Mouse (Mus musculus): ENCODE measurements around the gene Dazap2.

GRCm38 (mm10) chr15:100650111-100650510 is 35.0 kb downstream of the Dazap2 start:
- no peak for TF ChIP-seq POLR2A (IDR thresholded peaks at IDR 0.05; ENCODE audit: insufficient read length, low read depth)
- no peak for TF ChIP-seq REST (IDR thresholded peaks at IDR 0.05; ENCODE audit: insufficient read depth, insufficient read length)
- no peak for TF ChIP-seq E2F4 (IDR thresholded peaks at IDR 0.05; ENCODE audit: insufficient read depth)
- no peak for TF ChIP-seq MAX (IDR thresholded peaks at IDR 0.05; ENCODE audit: low read depth)
- no peak for TF ChIP-seq MYOG (IDR thresholded peaks at IDR 0.05; ENCODE audit: control insufficient read depth in 1 of 3, insufficient read depth in 1 of 3, insufficient read length in 2 of 3, low read depth in 2 of 3)
- TF ChIP-seq MYOD1 (IDR thresholded peaks at IDR 0.05; ENCODE audit: control insufficient read depth in 1 of 3, insufficient read length in 2 of 3, low read depth in 2 of 3) = no peak
- TF ChIP-seq CEBPB (IDR thresholded peaks at IDR 0.05; ENCODE audit: insufficient read depth, poor library complexity, severe bottlenecking) = no peak
- TF ChIP-seq TCF3 (IDR thresholded peaks at IDR 0.05; ENCODE audit: insufficient read length, low read depth) = no peak

All from myocyte (in vitro differentiated cells).